In genomic region chr11:35985841-35986393, GRCm38 (mm10) we compare ENCODE assay signal across 8 mouse cellular contexts. TPM values are rescaled to one million over a fixed set of nuclear protein-coding genes. Genes with fewer than 3 reads are reported as not detected.
DNase-seq lines count a peak whose midpoint lies in the region; ATAC-seq lines count a peak whose summit lies in the region.

No protein-coding gene starts in this region.

- no peaks in the 10 kb centered on the region for H3K36me3 ChIP-seq in heart, embryonic 13.5 days
- no peaks in the 10 kb centered on the region for H3K36me3 ChIP-seq in liver, embryonic 15.5 days (replicated peaks)
- H3K36me3 ChIP-seq in neural tube, embryonic 15.5 days: no peaks in the 10 kb centered on the region

- no peak for DNase-seq in heart, adult 8-10 months (ENCODE audit: low spot score)
- DNase-seq in cerebellum, postnatal 36 days: peak; percentile 45 to 46
- peak; percentile 6 to 11 for DNase-seq in heart, postnatal 10 days
- peak; percentile 81 for DNase-seq in layer of hippocampus, adult 11-12 months (ENCODE audit: low spot score)
- no peak for DNase-seq in gastrocnemius, adult 18-20 months (ENCODE audit: low spot score)

- intact Hi-C loops in heart, postnatal 10 days (cut with DNase I): no loop called here

- H3K27me3 ChIP-seq in heart, embryonic 13.5 days (replicated peaks): peaks cover 44% of the 10 kb centered on the region
- peaks cover 17% of the 10 kb centered on the region for H3K27me3 ChIP-seq in liver, embryonic 15.5 days
- H3K27me3 ChIP-seq in neural tube, embryonic 15.5 days (replicated peaks): no peaks in the 10 kb centered on the region

- peak overlapping the region; percentile 26; the same call in 1 of the 2 replicates for H3K27ac ChIP-seq in heart, embryonic 13.5 days (replicated peaks)
- H3K27ac ChIP-seq in liver, embryonic 15.5 days (replicated peaks): no peak overlapping the region
- H3K27ac ChIP-seq in neural tube, embryonic 15.5 days (replicated peaks): peak overlapping the region; percentile 72; the same call in 1 of the 2 replicates

- peaks cover 15% of the 10 kb centered on the region for H3K4me1 ChIP-seq in heart, embryonic 13.5 days
- peaks cover 6% of the 10 kb centered on the region; the same call in 1 of the 2 replicates for H3K4me1 ChIP-seq in liver, embryonic 15.5 days (replicated peaks)
- peaks cover 9% of the 10 kb centered on the region for H3K4me1 ChIP-seq in neural tube, embryonic 15.5 days

- H3K9ac ChIP-seq in heart, embryonic 13.5 days: peak overlapping the region; percentile 68
- H3K9ac ChIP-seq in liver, embryonic 15.5 days: no peak overlapping the region
- H3K9ac ChIP-seq in neural tube, embryonic 15.5 days (replicated peaks): peak overlapping the region; percentile 40

- H3K4me3 ChIP-seq in heart, embryonic 13.5 days: peak overlapping the region; percentile 42
- H3K4me3 ChIP-seq in liver, embryonic 15.5 days (replicated peaks): no peak overlapping the region
- peak overlapping the region; percentile 35 for H3K4me3 ChIP-seq in neural tube, embryonic 15.5 days (replicated peaks)

- WGBS in heart, embryonic 13.5 days: 1% methylated on average over 19 of the region's 19 CpGs
- WGBS in liver, embryonic 15.5 days (ENCODE audit: insufficient replicate concordance): under 1% methylated on average over 19 of the region's 19 CpGs
- under 1% methylated on average over 19 of the region's 19 CpGs for WGBS in neural tube, embryonic 15.5 days

- peak overlapping the region; percentile 70 for H3K4me2 ChIP-seq in heart, embryonic 13.5 days
- H3K4me2 ChIP-seq in liver, embryonic 15.5 days: peak overlapping the region; percentile 37
- H3K4me2 ChIP-seq in neural tube, embryonic 15.5 days: peak overlapping the region; percentile 62

- no peaks in the 10 kb centered on the region for H3K9me3 ChIP-seq in heart, embryonic 13.5 days
- no peaks in the 10 kb centered on the region for H3K9me3 ChIP-seq in liver, embryonic 15.5 days (replicated peaks)
- H3K9me3 ChIP-seq in neural tube, embryonic 15.5 days (replicated peaks): no peaks in the 10 kb centered on the region

- ATAC-seq in heart, embryonic 13.5 days (ENCODE audit: extremely low read depth, insufficient number of reproducible peaks, low FRiP score, low TSS enrichment): no peak
- ATAC-seq in liver, embryonic 15.5 days (ENCODE audit: insufficient read depth): no peak
- ATAC-seq in neural tube, embryonic 15.5 days (ENCODE audit: low FRiP score): peak; percentile 86

RNA-seq across cellular contexts. Expression of gene Wwc1, which starts 5.6 kb away (rescaled TPM):
- 1.0 and 1.1 TPM in 2 replicates for polyA plus RNA-seq in heart, embryonic 13.5 days (2015; fragmentation: Nextera tagmentation; extraction: Ambion mirVana)
- total RNA-seq in heart, adult 8-10 months (2022): 1 to 10 TPM in 3 of 4 experiments, under 1 TPM in 1; 0.92 to 2.2 (median 1.6) TPM
- total RNA-seq in heart, postnatal 10 days (2021): 1 to 10 TPM; 1.1 to 1.4 TPM
- polyA plus RNA-seq in liver, embryonic 15.5 days (2015; fragmentation: Nextera tagmentation; extraction: Ambion mirVana): 2.0 and 2.8 TPM in 2 replicates
- polyA plus RNA-seq in neural tube, embryonic 15.5 days (2015; fragmentation: Nextera tagmentation; extraction: Ambion mirVana): 4.6 and 7.0 TPM in 2 replicates
- under 1 TPM; 0.07 to 0.25 TPM for total RNA-seq in gastrocnemius, adult 18-20 months (2021)

Comparison
In these comparisons a context has a peak if more than half of its experiments do, and no peak if none do; other contexts are left out.
1. DNase-seq: peak in cerebellum, postnatal 36 days (2 of 2), heart, postnatal 10 days (2 of 2) and layer of hippocampus, adult 11-12 months (single experiment); none in heart, adult 8-10 months (single experiment) and gastrocnemius, adult 18-20 months (single experiment).
2. Peak in every context shown above with its lines, with median percentiles within 50 percentile points of each other: H3K4me2 ChIP-seq.